Mouse (Mus musculus) midbrain, embryonic 16.5 days (tissue): ENCODE data around the gene Gm20388. TPM values are rescaled to one million over a fixed set of nuclear protein-coding genes. Genes with fewer than 3 reads are reported as not detected.

Experiments used
- ATAC-seq: fragments of 200-750 bp; cut with Nextera tagmentation; 2 replicates; pipeline ENCODE4 v1.8.0; 2017; ENCODE audit warnings: moderate TSS enrichment
- H3K27ac ChIP-seq: fragments of 300-500 bp; sonication (generic); 2 replicates; pipeline ENCODE4 v1.5.1; 2014; ENCODE audit warnings: mild to moderate bottlenecking, low read length, mixed read lengths
- H3K27me3 ChIP-seq: fragments of 300-500 bp; sonication (generic); 2 replicates; pipeline ENCODE4 v1.6.1; 2014; ENCODE audit warnings: low read depth, low read length, mixed read lengths; ENCODE audit not compliant: control insufficient read depth, insufficient read depth
- H3K36me3 ChIP-seq: fragments of 300-500 bp; sonication (generic); 2 replicates; pipeline ENCODE4 v1.6.1; 2014; ENCODE audit warnings: mild to moderate bottlenecking, low read length, moderate library complexity, mixed read lengths; ENCODE audit not compliant: control insufficient read depth, insufficient read depth
- H3K4me1 ChIP-seq: fragments of 300-500 bp; sonication (generic); 2 replicates; pipeline ENCODE4 v1.6.1; 2014; ENCODE audit warnings: mild to moderate bottlenecking, low read length, mixed read lengths; ENCODE audit not compliant: control insufficient read depth, insufficient read depth
- H3K4me2 ChIP-seq: fragments of 300-500 bp; sonication (generic); 2 replicates; pipeline ENCODE4 v1.6.1; 2014; ENCODE audit warnings: mild to moderate bottlenecking, low read length, mixed read lengths
- H3K4me3 ChIP-seq: fragments of 300-500 bp; sonication (generic); 2 replicates; pipeline ENCODE4 v1.5.1; 2014; ENCODE audit warnings: low read depth, mild to moderate bottlenecking, low read length, moderate library complexity, mixed read lengths
- H3K9ac ChIP-seq: fragments of 300-500 bp; sonication (generic); 2 replicates; pipeline ENCODE4 v1.6.1; 2014; ENCODE audit warnings: low read depth, low read length, mixed read lengths
- H3K9me3 ChIP-seq: fragments of 300-500 bp; sonication (generic); replicated peaks from 2 replicates; pipeline ENCODE4 v1.6.1; 2014; ENCODE audit warnings: mild to moderate bottlenecking, low read length, mixed read lengths; ENCODE audit not compliant: control insufficient read depth, poor library complexity, severe bottlenecking
- WGBS: fragments of 180-500 bp; shearing (Covaris S2); extraction: QIAGEN DNeasy Blood & Tissue Kit; methylation state at CpG from one replicate; pipeline ENCODE4 v1.1.7; 2014; 5-methylcytosine and 5-hydroxymethylcytosine counted together
- polyA plus RNA-seq: library from polyadenylated mRNA; unstranded; fragments of >200 nt; fragmentation: Nextera tagmentation; extraction: Ambion mirVana; gene quantifications from 2 replicates; pipeline ENCODE4 v1.2.1, GENCODE M21; 2015

Gm20388 gene
- polyA plus RNA-seq, 1 experiment from 2014 or later = 7.5 TPM

GRCm38 (mm10) chr8:123330701-123331100 is 3420.1 kb downstream of the Gm20388 start:
- WGBS = 85% methylated on average over 6 of the region's 6 CpGs
- no peak overlapping the region for H3K27ac ChIP-seq
- H3K4me3 ChIP-seq = no peak overlapping the region
- no peaks in the 10 kb centered on the region for H3K27me3 ChIP-seq
- H3K4me2 ChIP-seq = no peak overlapping the region
- H3K9me3 ChIP-seq = no peaks in the 10 kb centered on the region
- no peaks in the 10 kb centered on the region for H3K36me3 ChIP-seq
- H3K9ac ChIP-seq = no peak overlapping the region
- H3K4me1 ChIP-seq = peaks cover 23% of the 10 kb centered on the region
- ATAC-seq = no peak

GRCm38 (mm10) chr8:123331301-123331700 is 3420.7 kb downstream of the Gm20388 start:
- peak overlapping the region; percentile 88 for H3K4me3 ChIP-seq
- no peak for ATAC-seq
- no peaks in the 10 kb centered on the region for H3K36me3 ChIP-seq
- peak overlapping the region; percentile 94; the same call in 1 of the 2 replicates for H3K9ac ChIP-seq
- peaks cover 24% of the 10 kb centered on the region for H3K4me1 ChIP-seq
- H3K27me3 ChIP-seq = no peaks in the 10 kb centered on the region
- H3K4me2 ChIP-seq = peak overlapping the region; percentile 83
- peak overlapping the region; percentile 95 for H3K27ac ChIP-seq
- 90% methylated on average over 2 of the region's 2 CpGs for WGBS
- no peaks in the 10 kb centered on the region for H3K9me3 ChIP-seq

- Histone ChIP-seq H3K9me3 (no peaks in the 10 kb centered on the region), H3K4me1 (peaks cover 24% of the 10 kb centered on the region), H3K4me2 (peak overlapping the region; percentile 83), H3K27ac (peak overlapping the region; percentile 95), H3K27me3 (no peaks in the 10 kb centered on the region), H3K9ac (peak overlapping the region; percentile 94), H3K36me3 (no peaks in the 10 kb centered on the region), H3K4me3 (peak overlapping the region; percentile 88)
- ATAC-seq = peak; percentile 10
- WGBS = 18% methylated on average over 8 of the region's 8 CpGs
Observed at GRCm38 (mm10) chr8:123331810-123332209, 3421.2 kb downstream of the Gm20388 start.

GRCm38 (mm10) chr8:123332262-123333090 is 3421.8 kb downstream of the Gm20388 start, which contains the start of gene Spire2:
TSS of gene Spire2 (plus strand) at chr8:123332713.
- no peaks in the 10 kb centered on the region for H3K36me3 ChIP-seq
- peaks cover 24% of the 10 kb centered on the region for H3K4me1 ChIP-seq
- H3K9me3 ChIP-seq = no peaks in the 10 kb centered on the region
- ATAC-seq = peak; percentile 90
- peak within 1 kb of the TSS; percentile 83 for H3K4me2 ChIP-seq
- peak within 1 kb of the TSS; percentile 94 for H3K9ac ChIP-seq
- H3K4me3 ChIP-seq = peak within 1 kb of the TSS; percentile 88
- peak within 1 kb of the TSS; percentile 95 for H3K27ac ChIP-seq
- H3K27me3 ChIP-seq = no peaks in the 10 kb centered on the region
- under 1% methylated on average over 65 of the region's 85 CpGs for WGBS

GRCm38 (mm10) chr8:123333091-123333587 is 3422.5 kb downstream of the Gm20388 start:
- Histone ChIP-seq H3K4me3 (peak overlapping the region; percentile 88), H3K4me2 (peak overlapping the region; percentile 83), H3K4me1 (peaks cover 24% of the 10 kb centered on the region), H3K9me3 (no peaks in the 10 kb centered on the region), H3K27ac (peak overlapping the region; percentile 95), H3K27me3 (no peaks in the 10 kb centered on the region), H3K9ac (peak overlapping the region; percentile 94), H3K36me3 (no peaks in the 10 kb centered on the region)
- ATAC-seq = peak; percentile 36
- WGBS = 3% methylated on average over 18 of the region's 21 CpGs

GRCm38 (mm10) chr8:123333864-123334263 is 3423.2 kb downstream of the Gm20388 start:
- Histone ChIP-seq H3K27me3 (no peaks in the 10 kb centered on the region), H3K27ac (peak overlapping the region; percentile 95), H3K4me3 (peak overlapping the region; percentile 88), H3K9me3 (no peaks in the 10 kb centered on the region), H3K36me3 (no peaks in the 10 kb centered on the region), H3K4me2 (peak overlapping the region; percentile 83), H3K4me1 (peaks cover 24% of the 10 kb centered on the region), H3K9ac (peak overlapping the region; percentile 94)
- under 1% methylated on average over 7 of the region's 7 CpGs for WGBS
- no peak for ATAC-seq

- Histone ChIP-seq H3K4me1 (peaks cover 24% of the 10 kb centered on the region), H3K36me3 (no peaks in the 10 kb centered on the region), H3K4me2 (peak overlapping the region; percentile 83), H3K27me3 (no peaks in the 10 kb centered on the region), H3K27ac (peak overlapping the region; percentile 95), H3K4me3 (peak overlapping the region; percentile 88), H3K9me3 (no peaks in the 10 kb centered on the region), H3K9ac (peak overlapping the region; percentile 94)
- no peak for ATAC-seq
- WGBS = 0% methylated on average over 1 of the region's 1 CpGs
Observed at GRCm38 (mm10) chr8:123334467-123334866, 3423.8 kb downstream of the Gm20388 start.

GRCm38 (mm10) chr8:123337475-123337874 is 3426.8 kb downstream of the Gm20388 start:
- Histone ChIP-seq H3K4me3 (no peak overlapping the region), H3K27me3 (no peaks in the 10 kb centered on the region), H3K27ac (no peak overlapping the region), H3K9ac (no peak overlapping the region), H3K36me3 (0 out of 2 replicates have a peak, but pooled peaks cover 2% of the 10 kb centered on the region), H3K4me1 (peaks cover 22% of the 10 kb centered on the region), H3K4me2 (no peak overlapping the region), H3K9me3 (no peaks in the 10 kb centered on the region)
- no peak for ATAC-seq
- WGBS = 81% methylated on average over 3 of the region's 3 CpGs

GRCm38 (mm10) chr8:123340071-123340470 is 3429.4 kb downstream of the Gm20388 start:
- Histone ChIP-seq H3K9ac (no peak overlapping the region), H3K4me3 (no peak overlapping the region), H3K4me2 (no peak overlapping the region), H3K9me3 (no peaks in the 10 kb centered on the region), H3K27ac (no peak overlapping the region), H3K4me1 (peaks cover 8% of the 10 kb centered on the region; the same call in 1 of the 2 replicates), H3K36me3 (0 out of 2 replicates have a peak, but pooled peaks cover 2% of the 10 kb centered on the region), H3K27me3 (no peaks in the 10 kb centered on the region)
- WGBS = 95% methylated on average over 4 of the region's 4 CpGs
- no peak for ATAC-seq
